Mouse (Mus musculus) forebrain, embryonic 14.5 days (tissue): ENCODE data around the gene Ubtd1. TPM values are rescaled to one million over a fixed set of nuclear protein-coding genes. Genes with fewer than 3 reads are reported as not detected.

Experiments
- ATAC-seq: fragments of 200-750 bp; cut with Nextera tagmentation; 2 replicates; pipeline ENCODE4 v1.8.0; 2017; ENCODE audit warnings: mild to moderate bottlenecking, moderate library complexity
- DNase-seq: peaks from one replicate; pipeline ENCODE4 v3.0.0-alpha.2; 2015; ENCODE audit warnings: low spot score
- H3K27ac ChIP-seq: fragments of 300-500 bp; sonication (generic); 2 replicates; pipeline ENCODE4 v1.5.1; 2014; ENCODE audit warnings: low read depth, mild to moderate bottlenecking, control low read depth, low read length, moderate library complexity
- H3K27me3 ChIP-seq: fragments of 300-500 bp; sonication (generic); replicated peaks from 2 replicates; pipeline ENCODE4 v1.6.1; 2014; ENCODE audit warnings: low read length, control low read depth, mixed read lengths; ENCODE audit not compliant: control insufficient read depth, insufficient read depth
- H3K36me3 ChIP-seq: fragments of 300-500 bp; sonication (generic); 2 replicates; pipeline ENCODE4 v1.6.1; 2014; ENCODE audit warnings: low read length, control low read depth; ENCODE audit not compliant: control insufficient read depth, insufficient read depth
- H3K4me1 ChIP-seq: fragments of 300-500 bp; sonication (generic); 2 replicates; pipeline ENCODE4 v1.6.1; 2014; ENCODE audit warnings: antibody characterized with exemption, low read length, control low read depth; ENCODE audit not compliant: control insufficient read depth, insufficient read depth
- H3K4me2 ChIP-seq: fragments of 300-500 bp; sonication (generic); 2 replicates; pipeline ENCODE4 v1.6.1; 2014; ENCODE audit warnings: mild to moderate bottlenecking, control low read depth, low read length
- H3K4me3 ChIP-seq: fragments of 300-500 bp; sonication (generic); 2 replicates; pipeline ENCODE4 v1.5.1; 2014; ENCODE audit warnings: low read depth, low read length, control low read depth
- H3K9ac ChIP-seq: fragments of 300-500 bp; sonication (generic); 2 replicates; pipeline ENCODE4 v1.6.1; 2014; ENCODE audit warnings: mild to moderate bottlenecking, low read length, control low read depth, moderate library complexity
- H3K9me3 ChIP-seq: fragments of 300-500 bp; sonication (generic); replicated peaks from 2 replicates; pipeline ENCODE4 v1.6.1; 2016; ENCODE audit warnings: low read length, control low read depth, mixed read lengths; ENCODE audit not compliant: control insufficient read depth
- WGBS: fragments of 180-500 bp; shearing (Covaris S2); extraction: QIAGEN DNeasy Blood & Tissue Kit; methylation state at CpG from one replicate; pipeline ENCODE4 v1.1.7; 2014; 5-methylcytosine and 5-hydroxymethylcytosine counted together
- polyA plus RNA-seq: library from polyadenylated mRNA; unstranded; fragments of >200 nt; fragmentation: Nextera tagmentation; extraction: Ambion mirVana; gene quantifications from 2 replicates; pipeline ENCODE4 v1.2.1, GENCODE M21; 2014

Ubtd1 gene
- polyA plus RNA-seq, 1 experiment from 2014 or later, result 5.4 TPM

DNA sequence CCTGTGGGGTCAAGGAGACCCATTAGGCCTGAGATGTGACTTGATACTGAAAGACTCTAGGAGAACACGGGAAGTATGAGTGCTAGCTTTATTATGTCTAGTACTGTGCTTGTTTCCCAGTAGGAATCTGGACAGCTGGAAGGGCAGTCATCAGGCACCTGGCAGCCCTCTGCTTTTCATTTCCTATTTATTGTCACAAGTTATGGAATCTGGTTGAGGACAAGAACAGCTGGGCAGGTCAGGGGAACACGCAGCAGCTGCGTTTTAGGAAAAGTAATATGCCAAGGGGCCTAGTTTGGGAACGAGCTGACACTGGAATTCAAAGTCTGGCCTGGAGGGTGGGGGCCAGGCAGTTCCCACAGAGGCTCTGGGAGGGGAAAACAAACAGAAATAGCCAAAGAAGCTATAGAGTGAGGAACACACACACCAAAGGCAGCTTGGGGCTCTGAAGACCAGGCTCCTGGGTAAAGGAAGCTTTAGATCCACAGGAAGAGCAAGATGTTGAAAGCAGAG lies 18.9 kb downstream of the Ubtd1 start:
- 83% methylated on average over 4 of the region's 4 CpGs for WGBS
- no peak overlapping the region for H3K9ac ChIP-seq
- no peaks in the 10 kb centered on the region for H3K27me3 ChIP-seq
- no peak overlapping the region for H3K27ac ChIP-seq
- no peak for DNase-seq
- no peaks in the 10 kb centered on the region for H3K36me3 ChIP-seq
- no peaks in the 10 kb centered on the region for H3K4me1 ChIP-seq
- H3K4me3 ChIP-seq, result no peak overlapping the region
- H3K4me2 ChIP-seq, result no peak overlapping the region
- no peak for ATAC-seq
- no peaks in the 10 kb centered on the region for H3K9me3 ChIP-seq

DNA sequence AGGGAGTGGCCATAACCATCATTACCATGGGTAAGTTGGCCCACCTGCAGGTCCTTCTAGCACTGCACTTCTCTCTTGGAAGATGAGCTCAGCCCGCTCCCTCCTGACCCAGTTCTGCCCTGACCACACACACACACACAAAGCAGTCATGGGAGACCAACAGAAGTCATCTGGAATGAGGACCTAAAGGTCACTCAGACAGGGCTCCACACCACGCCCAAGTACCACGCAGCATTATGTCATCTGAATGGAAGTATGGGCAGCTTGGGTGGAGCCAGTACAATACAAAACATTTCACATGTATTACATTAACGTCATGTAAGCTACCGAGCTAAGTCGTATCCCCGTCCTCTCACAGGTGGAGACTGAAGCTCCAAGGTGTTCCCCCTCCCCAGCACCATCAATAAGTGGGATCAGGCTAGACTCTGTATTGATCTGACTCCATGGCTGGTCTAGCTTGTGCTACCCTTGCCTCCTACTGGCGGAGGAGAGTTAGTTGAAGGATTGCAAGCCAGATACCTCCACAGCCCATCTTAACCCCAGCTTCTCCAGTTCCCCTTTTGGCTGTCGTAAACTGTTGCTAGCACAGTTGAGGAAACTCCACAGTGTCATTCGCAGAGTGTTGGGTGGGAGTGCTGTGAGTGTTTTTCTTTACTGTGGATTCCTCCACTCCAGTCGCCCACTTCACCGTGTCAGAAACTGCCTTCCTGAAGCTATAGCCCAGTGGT lies 19.9 kb downstream of the Ubtd1 start:
- no peak for DNase-seq
- no peak for ATAC-seq
- Histone ChIP-seq H3K9me3 (no peaks in the 10 kb centered on the region), H3K4me3 (no peak overlapping the region), H3K27me3 (no peaks in the 10 kb centered on the region), H3K4me2 (no peak overlapping the region), H3K27ac (0 out of 2 replicates have a peak overlapping the region, but pooled peaks have one; percentile 4), H3K9ac (no peak overlapping the region), H3K36me3 (no peaks in the 10 kb centered on the region), H3K4me1 (no peaks in the 10 kb centered on the region)
- 90% methylated on average over 12 of the region's 12 CpGs for WGBS

DNA sequence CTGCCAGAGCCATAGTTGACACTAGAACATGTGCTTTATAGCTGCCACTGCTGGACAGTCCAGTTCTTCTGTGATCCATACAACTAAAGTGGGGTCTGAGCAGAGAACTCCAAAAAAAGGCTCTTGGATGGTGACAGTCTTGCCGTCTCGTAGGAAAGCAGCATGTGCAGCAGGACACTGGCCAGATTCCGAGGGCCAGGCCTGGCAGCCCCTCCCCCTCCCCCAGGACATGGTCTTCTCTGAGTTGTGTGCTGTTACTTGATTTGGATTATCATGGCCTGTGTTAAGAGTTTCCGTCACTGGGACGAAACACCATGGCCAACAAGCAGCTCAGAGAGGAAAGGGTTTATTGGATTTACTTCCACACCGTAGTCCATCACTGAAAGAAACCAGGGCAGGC lies 22.7 kb downstream of the Ubtd1 start:
- no peak overlapping the region for H3K27ac ChIP-seq
- ATAC-seq (no peak), DNase-seq (no peak)
- H3K9me3 ChIP-seq, result no peaks in the 10 kb centered on the region
- no peak overlapping the region for H3K4me2 ChIP-seq
- H3K9ac ChIP-seq, result no peak overlapping the region
- no peak overlapping the region for H3K4me3 ChIP-seq
- H3K36me3 ChIP-seq, result no peaks in the 10 kb centered on the region
- H3K4me1 ChIP-seq, result no peaks in the 10 kb centered on the region
- H3K27me3 ChIP-seq, result no peaks in the 10 kb centered on the region
- 77% methylated on average over 6 of the region's 6 CpGs for whole genome bisulfite sequencing

DNA sequence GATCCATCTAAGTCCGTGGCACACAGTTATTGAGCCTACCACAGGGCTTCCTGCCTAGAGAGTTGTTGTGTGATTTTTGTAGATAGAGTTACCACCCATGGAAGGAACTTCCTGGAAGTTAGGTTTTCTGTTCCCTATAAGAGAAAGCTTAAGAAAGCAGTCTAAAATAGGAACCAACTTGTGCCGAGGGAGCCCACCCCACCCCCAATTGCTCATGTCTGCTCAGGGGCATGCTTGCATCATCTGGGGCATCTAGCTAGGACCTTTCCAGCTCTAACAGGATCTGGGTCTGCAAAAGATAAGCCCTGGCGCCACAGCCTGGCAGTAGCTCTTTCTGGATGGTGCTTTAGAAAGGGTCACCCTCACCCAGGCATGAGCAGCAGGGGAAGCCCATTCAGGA lies 24.1 kb downstream of the Ubtd1 start:
- Histone ChIP-seq H3K27ac (no peak overlapping the region), H3K36me3 (no peaks in the 10 kb centered on the region), H3K4me1 (no peaks in the 10 kb centered on the region), H3K4me2 (no peak overlapping the region), H3K4me3 (no peak overlapping the region), H3K27me3 (no peaks in the 10 kb centered on the region), H3K9ac (no peak overlapping the region), H3K9me3 (no peaks in the 10 kb centered on the region)
- DNase-seq (no peak), ATAC-seq (no peak)
- WGBS, result 82% methylated on average over 3 of the region's 3 CpGs

DNA sequence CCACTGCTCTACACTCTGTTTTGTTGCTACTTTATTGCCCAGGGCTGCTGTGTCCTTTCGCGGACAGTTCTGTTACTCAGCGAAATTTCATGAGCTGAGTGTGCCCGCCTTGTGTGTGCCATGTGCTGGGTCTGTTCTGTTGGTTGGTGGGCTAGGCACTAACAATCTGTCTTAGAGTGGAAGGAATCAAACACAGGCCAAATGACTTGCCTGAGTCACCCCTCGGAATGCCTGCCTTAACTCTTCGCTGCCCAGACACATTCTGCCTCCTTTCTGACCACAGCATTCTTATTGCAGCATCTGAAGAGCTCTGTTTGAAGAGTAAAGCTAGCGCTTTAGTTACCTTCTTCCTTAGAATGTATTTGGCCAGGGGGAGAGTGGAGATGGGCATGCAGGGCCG lies 25.0 kb downstream of the Ubtd1 start:
- WGBS, result 71% methylated on average over 8 of the region's 8 CpGs
- H3K27me3 ChIP-seq, result no peaks in the 10 kb centered on the region
- H3K4me1 ChIP-seq, result no peaks in the 10 kb centered on the region
- no peaks in the 10 kb centered on the region for H3K36me3 ChIP-seq
- H3K4me3 ChIP-seq, result no peak overlapping the region
- no peak overlapping the region for H3K27ac ChIP-seq
- ATAC-seq (no peak), DNase-seq (no peak)
- H3K4me2 ChIP-seq, result no peak overlapping the region
- H3K9ac ChIP-seq, result no peak overlapping the region
- H3K9me3 ChIP-seq, result no peaks in the 10 kb centered on the region

DNA sequence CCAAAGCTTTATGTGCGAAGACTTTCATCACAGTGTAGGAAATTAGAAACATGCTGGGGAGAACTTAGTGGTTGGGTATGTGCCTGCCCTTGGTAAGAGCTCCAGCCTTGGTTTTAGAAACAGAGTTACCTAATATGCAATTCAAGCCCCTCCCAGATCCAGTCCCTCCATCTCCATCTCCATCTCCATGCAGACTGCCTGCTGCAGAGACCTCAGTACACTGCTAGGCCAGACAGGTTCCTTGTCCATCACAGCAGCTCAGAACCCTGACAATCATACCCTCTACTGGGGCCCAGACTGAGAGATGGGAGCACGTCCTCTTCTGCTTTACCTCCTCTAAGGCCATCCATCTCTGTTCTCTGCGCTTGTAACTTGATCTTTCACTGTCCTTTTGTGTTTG lies 27.0 kb downstream of the Ubtd1 start:
- no peaks in the 10 kb centered on the region for H3K9me3 ChIP-seq
- H3K4me2 ChIP-seq, result no peak overlapping the region
- H3K27me3 ChIP-seq, result no peaks in the 10 kb centered on the region
- H3K9ac ChIP-seq, result no peak overlapping the region
- no peaks in the 10 kb centered on the region for H3K36me3 ChIP-seq
- no peak overlapping the region for H3K4me3 ChIP-seq
- no peaks in the 10 kb centered on the region for H3K4me1 ChIP-seq
- H3K27ac ChIP-seq, result no peak overlapping the region
- ATAC-seq, result no peak
- 68% methylated on average over 3 of the region's 3 CpGs for WGBS
- DNase-seq, result no peak

DNA sequence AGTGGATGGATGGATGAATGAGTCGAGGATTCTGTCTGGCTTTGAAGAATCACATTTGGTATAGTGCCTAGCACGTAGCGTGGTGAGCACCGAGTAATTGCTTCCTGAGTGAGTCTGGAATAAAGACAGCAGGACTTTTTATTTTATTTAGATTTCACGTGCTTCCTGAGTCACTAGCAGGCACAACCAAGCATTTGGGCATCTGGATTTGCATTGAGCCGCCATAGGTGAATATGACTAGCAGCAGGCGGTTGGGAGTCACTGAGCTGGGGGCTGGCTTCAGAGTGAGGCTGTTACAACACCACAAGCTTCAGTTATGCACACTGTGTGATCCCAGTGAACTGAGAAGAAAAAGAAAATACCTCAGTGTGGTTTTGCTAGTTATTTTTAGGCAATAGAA lies 27.5 kb downstream of the Ubtd1 start:
- Histone ChIP-seq H3K9ac (no peak overlapping the region), H3K36me3 (no peaks in the 10 kb centered on the region), H3K4me2 (no peak overlapping the region), H3K4me1 (no peaks in the 10 kb centered on the region), H3K27ac (no peak overlapping the region), H3K4me3 (no peak overlapping the region), H3K9me3 (no peaks in the 10 kb centered on the region), H3K27me3 (no peaks in the 10 kb centered on the region)
- WGBS, result 77% methylated on average over 7 of the region's 7 CpGs
- no peak for DNase-seq
- no peak for ATAC-seq

DNA sequence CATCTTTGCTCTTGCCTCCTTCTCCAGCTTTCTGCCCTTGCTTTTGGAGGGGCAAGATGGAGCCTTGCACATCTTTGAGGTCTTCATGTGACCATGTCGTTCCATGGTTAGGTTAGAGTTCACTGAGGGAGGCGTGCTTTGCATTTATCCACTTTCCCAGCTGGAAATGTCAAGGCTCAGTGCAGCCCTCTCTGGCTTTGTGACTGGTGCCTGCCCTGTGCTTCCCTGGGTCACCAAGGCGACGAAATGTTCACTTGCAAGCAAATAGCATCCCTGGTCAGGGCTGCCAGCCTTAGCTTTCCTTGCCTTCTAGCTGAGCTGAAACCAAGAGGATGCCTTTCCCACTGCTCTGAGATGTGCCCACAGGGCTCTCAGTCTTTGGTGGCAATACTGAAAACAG lies 28.9 kb downstream of the Ubtd1 start:
- H3K9ac ChIP-seq, result no peak overlapping the region
- H3K36me3 ChIP-seq, result no peaks in the 10 kb centered on the region
- 66% methylated on average over 4 of the region's 4 CpGs for WGBS
- no peaks in the 10 kb centered on the region for H3K27me3 ChIP-seq
- H3K4me3 ChIP-seq, result no peak overlapping the region
- no peaks in the 10 kb centered on the region for H3K4me1 ChIP-seq
- H3K9me3 ChIP-seq, result no peaks in the 10 kb centered on the region
- DNase-seq, result no peak
- H3K27ac ChIP-seq, result no peak overlapping the region
- no peak overlapping the region for H3K4me2 ChIP-seq
- no peak for ATAC-seq

DNA sequence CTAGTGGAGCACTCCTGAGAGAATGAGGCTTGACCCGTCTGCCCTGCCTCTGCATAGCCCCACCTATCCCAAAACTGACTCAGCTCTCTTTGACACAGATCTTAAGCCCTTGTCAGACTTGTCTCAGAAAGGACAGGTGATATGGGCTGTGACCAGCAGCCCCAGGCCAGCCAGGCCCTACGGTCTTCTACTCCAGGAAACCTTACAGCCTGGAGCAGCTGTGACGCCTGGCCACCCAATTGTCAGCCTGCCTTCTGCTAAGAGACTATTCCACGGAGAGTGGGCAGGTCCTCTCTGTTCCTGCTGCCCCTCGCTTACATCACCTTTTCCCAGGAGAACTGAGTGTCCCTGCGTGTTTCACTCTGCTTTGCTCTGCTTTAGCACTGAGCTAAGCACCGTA lies 29.6 kb downstream of the Ubtd1 start:
- no peak overlapping the region for H3K4me3 ChIP-seq
- H3K27me3 ChIP-seq, result no peaks in the 10 kb centered on the region
- no peaks in the 10 kb centered on the region for H3K4me1 ChIP-seq
- no peaks in the 10 kb centered on the region for H3K36me3 ChIP-seq
- no peak for DNase-seq
- no peak overlapping the region for H3K9ac ChIP-seq
- H3K27ac ChIP-seq, result no peak overlapping the region
- no peak overlapping the region for H3K4me2 ChIP-seq
- ATAC-seq, result no peak
- no peaks in the 10 kb centered on the region for H3K9me3 ChIP-seq
- 80% methylated on average over 7 of the region's 7 CpGs for WGBS
